Mouse (Mus musculus) E14TG2a.4 (cell line): ENCODE measurements at regions not wholly inside any gene's neighbourhood (a gene's known extent, or its start where the extent isn't known, plus 50 kb on each side); places are given as distances from the start of the nearest gene placed in this dataset.

ENCODE experiments used
- CTCF ChIP-seq: conservative IDR thresholded peaks from 2 replicates; pipeline ENCODE4 v1.5.1; 2014; ENCODE audit warnings: low read length
- POU5F1 ChIP-seq: IDR thresholded peaks from 2 replicates; pipeline ENCODE4 v1.6.1; 2014; ENCODE audit warnings: low read length, borderline replicate concordance

DNA sequence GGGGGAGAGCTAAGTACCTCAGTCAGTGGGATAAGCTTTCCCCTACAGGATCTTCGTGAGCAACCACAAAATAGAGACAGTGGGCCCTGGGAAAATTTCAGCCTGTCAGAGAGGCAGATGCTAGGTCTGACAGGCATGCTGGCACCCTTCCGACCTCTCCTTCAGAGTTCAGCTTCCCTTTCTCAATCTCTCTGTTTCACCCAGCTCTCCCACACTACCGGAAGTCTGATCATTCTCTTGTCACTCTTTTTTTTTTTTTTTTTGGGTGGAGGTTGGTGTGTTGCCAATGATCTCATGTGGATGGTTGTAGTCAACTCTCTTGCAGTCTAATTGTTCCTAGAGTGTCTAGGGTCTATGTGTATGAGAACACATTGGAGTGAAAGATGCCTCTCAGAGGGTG lies 80.6 kb upstream of the Palmd start:
- no peak for TF ChIP-seq CTCF
- no peak for TF ChIP-seq POU5F1
